Mouse (Mus musculus) lung, postnatal 0 days (tissue): Measurements from ENCODE around the gene Cnot10. TPM values are rescaled to one million over a fixed set of nuclear protein-coding genes. Genes with fewer than 3 reads are reported as not detected.
A peak's percentile ranks its signal among the peaks of the same experiment; 100 is the strongest.

Experiments
- ATAC-seq: fragments of 200-750 bp; cut with Nextera tagmentation; 2 replicates; pipeline ENCODE4 v1.8.0; 2017; ENCODE audit warnings: moderate library complexity
- DNase-seq: peaks from one replicate; pipeline ENCODE4 v3.0.0-alpha.2; 2016; ENCODE audit warnings: low spot score
- H3K27ac ChIP-seq: fragments of 300-500 bp; sonication (generic); 2 replicates; pipeline ENCODE4 v1.5.1; 2014; ENCODE audit warnings: antibody characterized with exemption, mild to moderate bottlenecking, low read length, mixed read lengths
- H3K27me3 ChIP-seq: fragments of 300-500 bp; sonication (generic); replicated peaks from 2 replicates; pipeline ENCODE4 v1.6.1; 2014; ENCODE audit warnings: low read length, mixed read lengths; ENCODE audit not compliant: insufficient read depth
- H3K36me3 ChIP-seq: fragments of 300-500 bp; sonication (generic); 2 replicates; pipeline ENCODE4 v1.6.1; 2014; ENCODE audit warnings: low read length, mixed read lengths; ENCODE audit not compliant: insufficient read depth
- H3K4me1 ChIP-seq: fragments of 300-500 bp; sonication (generic); 2 replicates; pipeline ENCODE4 v1.6.1; 2014; ENCODE audit warnings: antibody characterized with exemption, low read depth, low read length, mixed read lengths; ENCODE audit not compliant: insufficient read depth
- H3K4me2 ChIP-seq: fragments of 300-500 bp; sonication (generic); replicated peaks from 2 replicates; pipeline ENCODE4 v1.6.1; 2014; ENCODE audit warnings: low read depth, mild to moderate bottlenecking, low read length, moderate library complexity, mixed read lengths
- H3K4me3 ChIP-seq: fragments of 300-500 bp; sonication (generic); 2 replicates; pipeline ENCODE4 v1.5.1; 2014; ENCODE audit warnings: low read depth, low read length
- H3K9ac ChIP-seq: fragments of 300-500 bp; sonication (generic); replicated peaks from 2 replicates; pipeline ENCODE4 v1.6.1; 2014; ENCODE audit warnings: low read depth, mild to moderate bottlenecking
- H3K9me3 ChIP-seq: fragments of 300-500 bp; sonication (generic); 2 replicates; pipeline ENCODE4 v1.6.1; 2016; ENCODE audit warnings: low read length, mixed read lengths
- CTCF ChIP-seq: IDR thresholded peaks from 2 replicates; pipeline ENCODE4 v1.5.1; 2016; ENCODE audit warnings: antibody characterized with exemption, mild to moderate bottlenecking
- EP300 ChIP-seq: IDR thresholded peaks from 2 replicates; pipeline ENCODE4 v1.6.1; 2016; ENCODE audit warnings: antibody characterized with exemption, mild to moderate bottlenecking, control low read depth
- WGBS: fragments of 180-500 bp; shearing (Covaris S2); extraction: QIAGEN DNeasy Blood & Tissue Kit; methylation state at CpG from one replicate; pipeline ENCODE4 v1.1.7; 2014; 5-methylcytosine and 5-hydroxymethylcytosine counted together
- polyA plus RNA-seq: library from polyadenylated mRNA; unstranded; fragments of >200 nt; fragmentation: Nextera tagmentation; extraction: Ambion mirVana; gene quantifications from 2 replicates; pipeline ENCODE4 v1.2.1, GENCODE M21; 2015

Cnot10 gene
- polyA plus RNA-seq, result 30.8 and 34.1 TPM in 2 replicates

DNA sequence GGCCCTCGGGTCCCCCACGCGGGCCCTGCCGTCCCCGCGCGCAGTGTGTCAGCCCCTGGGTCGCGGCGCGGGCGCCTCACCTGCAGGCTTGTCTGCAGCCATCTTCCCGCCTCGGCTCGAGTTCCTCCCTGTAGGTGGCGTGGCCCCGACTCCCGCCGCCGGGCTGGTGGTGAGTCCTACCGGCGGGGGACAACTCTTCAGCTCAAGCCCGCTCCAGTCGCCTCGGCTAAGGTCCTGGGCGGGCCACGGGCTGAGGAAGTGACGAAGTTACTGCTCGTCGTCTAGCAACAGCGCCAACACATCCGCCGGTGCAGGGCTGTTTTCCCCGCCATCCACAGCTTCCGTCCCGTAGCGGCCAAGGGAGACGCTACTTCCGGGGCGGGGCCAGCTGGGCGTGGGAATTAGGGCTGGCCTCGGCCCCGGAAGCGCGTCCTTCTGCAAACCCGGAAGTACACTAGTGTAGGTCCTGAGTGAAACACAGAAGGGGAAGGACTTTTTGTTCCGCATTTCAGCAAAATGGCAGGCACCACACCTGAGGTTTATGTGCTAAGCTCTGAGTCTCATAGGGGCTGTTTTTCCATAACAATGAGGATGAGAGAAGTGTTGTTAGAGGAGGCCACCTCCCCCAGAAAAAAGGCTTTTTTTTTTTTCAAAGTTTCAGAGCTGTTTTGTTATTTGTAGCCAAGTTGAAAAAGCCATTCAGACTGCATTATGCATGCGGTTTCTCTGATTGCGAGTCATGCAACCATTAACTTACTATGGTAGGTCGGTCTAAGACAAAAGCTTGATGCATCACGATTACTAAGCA, at the start of gene Cnot10:
TSS of gene Cnot10 (minus strand) at position 346 of the 808 bp plus-strand sequence.
- no peaks in the 10 kb centered on the region for H3K36me3 ChIP-seq
- DNase-seq (peak; percentile 99), ATAC-seq (peak; percentile 100)
- no peaks in the 10 kb centered on the region for H3K27me3 ChIP-seq
- WGBS, result 4% methylated on average over 51 of the region's 51 CpGs
- TF ChIP-seq CTCF, result peak; percentile 67
- peak; percentile 55 for TF ChIP-seq EP300
- H3K27ac ChIP-seq, result peak within 1 kb of the TSS; percentile 90
- H3K4me1 ChIP-seq, result no peaks in the 10 kb centered on the region
- peak within 1 kb of the TSS; percentile 73 for H3K9ac ChIP-seq
- H3K4me3 ChIP-seq, result peak within 1 kb of the TSS; percentile 74
- H3K4me2 ChIP-seq, result peak within 1 kb of the TSS; percentile 83
- H3K9me3 ChIP-seq, result no peaks in the 10 kb centered on the region

DNA sequence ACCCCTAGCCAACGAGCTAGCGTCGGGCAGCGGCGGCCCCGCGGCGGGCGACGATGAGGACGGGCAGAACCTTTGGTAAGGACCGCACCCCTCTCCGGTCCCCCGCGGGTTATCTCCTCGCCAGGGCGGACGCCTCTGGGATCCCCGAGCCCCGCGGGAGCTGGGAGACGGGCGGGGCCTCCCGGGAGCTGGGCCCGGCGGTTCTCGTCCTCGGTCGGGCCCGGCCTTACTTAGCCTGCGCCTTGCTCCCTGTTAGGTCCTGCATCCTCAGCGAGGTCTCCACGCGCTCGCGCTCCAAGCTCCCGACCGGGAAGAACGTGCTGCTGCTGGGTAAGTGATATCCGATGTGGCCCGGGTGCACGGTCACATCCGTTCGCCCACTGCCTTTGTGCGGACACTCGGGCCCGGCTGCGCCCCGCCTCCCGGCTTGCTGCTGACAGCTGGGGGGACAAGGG, 49.0 kb upstream of the Cnot10 start:
- Histone ChIP-seq H3K36me3 (peaks cover 3% of the 10 kb centered on the region; the same call in 1 of the 2 replicates), H3K4me2 (peak overlapping the region; percentile 73), H3K4me3 (peak overlapping the region; percentile 96), H3K27me3 (no peaks in the 10 kb centered on the region), H3K9ac (peak overlapping the region; percentile 93), H3K4me1 (no peaks in the 10 kb centered on the region), H3K27ac (peak overlapping the region; percentile 90), H3K9me3 (no peaks in the 10 kb centered on the region)
- under 1% methylated on average over 41 of the region's 50 CpGs for WGBS
- ATAC-seq (peak; percentile 64), DNase-seq (peak; percentile 56)
- TF ChIP-seq CTCF (no peak), EP300 (no peak)

DNA sequence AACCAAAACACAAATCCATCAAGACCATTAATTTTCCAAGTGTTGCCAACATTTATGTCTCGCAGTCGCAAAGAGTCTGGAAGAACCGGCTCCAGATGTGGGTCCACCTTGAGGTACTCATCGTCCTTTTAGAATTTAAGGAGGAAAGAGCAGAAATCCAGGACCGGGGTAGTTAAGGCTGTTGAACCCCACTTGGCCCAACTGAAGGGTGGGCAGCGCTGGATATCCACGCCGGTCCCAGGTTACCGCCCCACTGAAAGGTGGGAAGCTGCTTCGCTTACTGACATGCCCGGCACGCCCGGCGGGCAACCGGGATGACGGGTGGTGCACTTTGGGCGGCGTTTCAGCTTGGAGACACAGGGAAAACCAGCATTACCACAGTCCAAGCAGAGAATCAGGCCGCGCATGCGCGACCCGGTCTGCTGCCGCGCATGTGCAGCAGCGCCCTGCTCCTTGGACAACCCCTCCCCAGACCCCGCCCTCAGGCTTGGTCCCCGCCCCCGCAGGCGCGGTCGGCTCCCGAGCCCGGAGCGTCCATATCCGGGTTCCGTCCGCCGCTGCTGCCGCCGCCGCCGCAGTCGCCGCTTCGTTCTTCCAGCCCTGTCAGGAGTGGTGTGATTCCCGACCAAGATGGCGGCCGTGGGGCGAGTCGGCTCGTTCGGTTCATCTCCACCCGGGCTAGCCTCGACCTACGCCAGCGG, 48.4 kb upstream of the Cnot10 start, which contains the start of gene Dync1li1:
TSS of gene Dync1li1 (plus strand) at position 539 of the 701 bp plus-strand sequence.
- under 1% methylated on average over 47 of the region's 57 CpGs for WGBS
- TF ChIP-seq CTCF (no peak), EP300 (no peak)

DNA sequence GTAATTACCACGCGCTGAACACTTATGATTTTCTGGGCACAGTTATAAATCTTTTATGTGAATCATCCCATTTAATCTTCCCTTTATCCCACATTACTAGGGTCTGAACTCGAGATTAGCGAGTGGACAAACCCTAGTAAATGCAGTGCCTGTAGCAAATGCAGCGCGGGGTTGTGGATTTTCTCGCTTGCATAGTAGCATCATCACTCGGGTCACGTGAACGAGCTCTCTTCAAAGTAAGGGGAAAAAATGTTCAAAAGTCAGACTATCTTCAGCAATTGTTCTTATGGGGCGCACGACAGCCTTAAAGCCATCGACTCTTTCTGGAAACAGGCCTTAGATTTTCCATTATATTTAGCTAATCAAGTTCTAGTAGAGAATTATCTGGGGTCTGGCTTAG, 47.7 kb upstream of the Cnot10 start:
- H3K9me3 ChIP-seq, result no peaks in the 10 kb centered on the region
- H3K36me3 ChIP-seq, result peaks cover 3% of the 10 kb centered on the region; the same call in 1 of the 2 replicates
- WGBS, result 71% methylated on average over 13 of the region's 13 CpGs
- no peaks in the 10 kb centered on the region for H3K4me1 ChIP-seq
- no peaks in the 10 kb centered on the region for H3K27me3 ChIP-seq
- DNase-seq, result no peak
- no peak for TF ChIP-seq CTCF
- TF ChIP-seq EP300, result no peak
- H3K4me3 ChIP-seq, result peak overlapping the region; percentile 96; the same call in 1 of the 2 replicates
- ATAC-seq, result no peak
- H3K4me2 ChIP-seq, result peak overlapping the region; percentile 73
- H3K27ac ChIP-seq, result no peak overlapping the region
- H3K9ac ChIP-seq, result peak overlapping the region; percentile 93; the same call in 1 of the 2 replicates

More for the DNA sequence above, 48.4 kb upstream of the Cnot10 start, which contains the start of gene Dync1li1:
- ATAC-seq (peak; percentile 98), DNase-seq (peak; percentile 99)
- peaks cover 3% of the 10 kb centered on the region; the same call in 1 of the 2 replicates for H3K36me3 ChIP-seq
- H3K27ac ChIP-seq, result peak within 1 kb of the TSS; percentile 90
- no peaks in the 10 kb centered on the region for H3K9me3 ChIP-seq
- H3K4me1 ChIP-seq, result no peaks in the 10 kb centered on the region
- peak within 1 kb of the TSS; percentile 93 for H3K9ac ChIP-seq
- H3K27me3 ChIP-seq, result no peaks in the 10 kb centered on the region
- H3K4me3 ChIP-seq, result peak within 1 kb of the TSS; percentile 96
- H3K4me2 ChIP-seq, result peak within 1 kb of the TSS; percentile 73

DNA sequence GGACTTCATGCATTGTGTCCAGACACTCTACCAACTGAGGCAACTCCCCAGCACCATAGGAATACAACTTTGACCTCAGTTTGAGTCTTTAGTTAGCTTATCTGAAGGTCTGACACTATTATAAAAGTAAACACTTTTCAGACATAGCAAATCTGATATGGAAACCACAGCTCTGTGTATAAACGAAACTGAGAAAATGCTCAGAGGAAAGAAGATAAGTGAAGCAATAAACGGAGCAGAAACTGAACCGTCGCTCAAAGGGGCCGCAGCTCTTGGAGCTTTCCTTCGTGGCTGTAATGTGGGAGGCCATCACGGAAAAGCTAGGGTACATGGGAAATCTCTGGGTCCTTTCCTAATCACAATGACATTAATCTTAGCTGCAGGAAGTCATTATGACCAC, 46.3 kb upstream of the Cnot10 start:
- TF ChIP-seq CTCF, result no peak
- no peak for TF ChIP-seq EP300
- no peaks in the 10 kb centered on the region for H3K9me3 ChIP-seq
- 52% methylated on average over 7 of the region's 7 CpGs for WGBS
- no peak overlapping the region for H3K4me2 ChIP-seq
- no peak overlapping the region for H3K4me3 ChIP-seq
- no peak overlapping the region for H3K27ac ChIP-seq
- H3K36me3 ChIP-seq, result no peaks in the 10 kb centered on the region
- H3K27me3 ChIP-seq, result no peaks in the 10 kb centered on the region
- DNase-seq, result no peak
- H3K4me1 ChIP-seq, result no peaks in the 10 kb centered on the region
- ATAC-seq, result no peak
- no peak overlapping the region for H3K9ac ChIP-seq

DNA sequence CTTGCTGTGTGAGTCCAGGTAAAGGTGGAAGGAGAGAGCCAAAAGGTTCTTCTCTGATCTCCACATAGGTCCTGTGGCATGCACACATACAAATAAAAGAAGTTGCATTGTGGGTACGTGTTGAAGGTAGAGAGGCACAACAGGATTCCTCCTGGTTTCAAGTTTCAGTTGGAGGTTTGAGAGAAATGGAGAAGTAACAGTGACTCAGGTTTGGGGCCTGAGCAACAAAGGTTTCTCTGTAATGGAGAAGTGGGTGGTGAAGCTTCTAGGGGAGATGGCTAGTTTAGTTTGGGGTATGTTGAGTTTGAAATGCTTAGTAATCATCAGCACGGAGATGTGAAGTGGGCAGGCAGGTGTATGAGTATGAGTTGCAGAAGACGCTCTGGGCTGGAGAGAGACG, 42.2 kb upstream of the Cnot10 start:
- Histone ChIP-seq H3K4me3 (no peak overlapping the region), H3K27me3 (no peaks in the 10 kb centered on the region), H3K4me1 (no peaks in the 10 kb centered on the region), H3K9ac (no peak overlapping the region), H3K4me2 (no peak overlapping the region), H3K27ac (no peak overlapping the region), H3K36me3 (no peaks in the 10 kb centered on the region), H3K9me3 (no peaks in the 10 kb centered on the region)
- no peak for TF ChIP-seq EP300
- no peak for TF ChIP-seq CTCF
- DNase-seq, result no peak
- ATAC-seq, result no peak
- 69% methylated on average over 4 of the region's 4 CpGs for WGBS
